Mouse (Mus musculus) kidney, embryonic 14.5 days (tissue): ENCODE data around the gene Dnpep. TPM values are rescaled to one million over a fixed set of nuclear protein-coding genes. Genes with fewer than 3 reads are reported as not detected.

Experiments
- ATAC-seq: fragments of 200-750 bp; cut with Nextera tagmentation; 2 replicates; pipeline ENCODE4 v1.8.0; 2017; ENCODE audit warnings: moderate number of reproducible peaks, mild to moderate bottlenecking, moderate TSS enrichment, moderate library complexity; ENCODE audit not compliant: low FRiP score, low TSS enrichment
- H3K27ac ChIP-seq: fragments of 300-500 bp; sonication (generic); 2 replicates; pipeline ENCODE4 v1.5.1; 2014; ENCODE audit warnings: low read depth, mild to moderate bottlenecking, low read length, moderate library complexity, mixed read lengths
- H3K27me3 ChIP-seq: fragments of 300-500 bp; sonication (generic); 2 replicates; pipeline ENCODE4 v1.6.1; 2014; ENCODE audit warnings: mild to moderate bottlenecking, low read length; ENCODE audit not compliant: control insufficient read depth, insufficient read depth
- H3K36me3 ChIP-seq: fragments of 300-500 bp; sonication (generic); 2 replicates; pipeline ENCODE4 v1.6.1; 2014; ENCODE audit warnings: low read length, mixed read lengths; ENCODE audit not compliant: control insufficient read depth, insufficient read depth
- H3K4me1 ChIP-seq: fragments of 300-500 bp; sonication (generic); 2 replicates; pipeline ENCODE4 v1.6.1; 2014; ENCODE audit warnings: low read length, mixed read lengths; ENCODE audit not compliant: control insufficient read depth, insufficient read depth
- H3K4me2 ChIP-seq: fragments of 300-500 bp; sonication (generic); replicated peaks from 2 replicates; pipeline ENCODE4 v1.6.1; 2014; ENCODE audit warnings: low read depth, mild to moderate bottlenecking, low read length
- H3K4me3 ChIP-seq: fragments of 300-500 bp; sonication (generic); 2 replicates; pipeline ENCODE4 v1.5.1; 2014; ENCODE audit warnings: mild to moderate bottlenecking, low read length
- H3K9ac ChIP-seq: fragments of 300-500 bp; sonication (generic); 2 replicates; pipeline ENCODE4 v1.6.1; 2014; ENCODE audit warnings: low read depth, mild to moderate bottlenecking, low read length, moderate library complexity
- H3K9me3 ChIP-seq: fragments of 300-500 bp; sonication (generic); 2 replicates; pipeline ENCODE4 v1.6.1; 2016; ENCODE audit warnings: low read length; ENCODE audit not compliant: control insufficient read depth
- WGBS: fragments of 180-500 bp; shearing (Covaris S2); extraction: QIAGEN DNeasy Blood & Tissue Kit; methylation state at CpG from one replicate; pipeline ENCODE4 v1.1.7; 2014; 5-methylcytosine and 5-hydroxymethylcytosine counted together
- polyA plus RNA-seq: library from polyadenylated mRNA; unstranded; fragments of >200 nt; fragmentation: Nextera tagmentation; extraction: Ambion mirVana; gene quantifications from 2 replicates; pipeline ENCODE4 v1.2.1, GENCODE M21; 2014

The Dnpep gene
- polyA plus RNA-seq = 146 and 150 TPM in 2 replicates

GRCm38 (mm10) chr1:75317241-75318201 lies at the start of gene Dnpep:
TSS of gene Dnpep (minus strand) at chr1:75317990.
- Histone ChIP-seq H3K27ac (peak within 1 kb of the TSS; percentile 83), H3K4me3 (peak within 1 kb of the TSS; percentile 57), H3K4me2 (peak within 1 kb of the TSS; percentile 85), H3K27me3 (no peaks in the 10 kb centered on the region), H3K36me3 (peaks cover 30% of the 10 kb centered on the region), H3K9ac (peak within 1 kb of the TSS; percentile 73), H3K4me1 (peaks cover 7% of the 10 kb centered on the region; the same call in 1 of the 2 replicates), H3K9me3 (no peaks in the 10 kb centered on the region)
- ATAC-seq = peak; percentile 98
- WGBS = under 1% methylated on average over 90 of the region's 92 CpGs

DNA sequence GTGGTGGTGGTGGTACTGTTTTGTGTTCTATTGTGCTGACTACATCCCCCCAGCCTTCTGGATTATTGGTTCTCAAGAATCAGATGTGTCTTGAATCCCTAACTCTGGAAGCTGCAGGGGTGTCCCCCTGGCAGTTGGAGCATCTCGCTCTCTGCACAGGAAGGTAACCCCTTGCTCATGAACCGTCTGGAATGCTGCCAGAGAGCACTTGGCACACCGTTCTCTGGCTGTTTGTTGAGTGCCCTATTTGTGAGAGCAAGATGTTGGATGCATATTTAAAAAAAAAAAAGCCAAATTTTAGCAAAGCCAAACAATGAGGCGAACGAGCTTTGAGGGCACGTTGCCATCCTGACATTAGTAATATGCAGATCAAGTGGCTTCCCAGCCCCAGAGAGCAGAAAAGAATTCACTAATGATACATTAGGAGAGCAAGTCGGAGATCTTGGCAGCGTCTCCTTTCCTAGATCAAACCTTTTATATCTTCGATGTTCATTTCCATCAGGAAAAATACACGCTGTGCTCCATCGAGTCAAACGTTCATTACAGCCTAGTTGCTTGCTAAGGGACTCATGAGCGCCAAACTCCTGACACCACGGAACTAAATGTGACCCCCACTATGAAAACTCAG lies 47.8 kb upstream of the Dnpep start:
- WGBS = 89% methylated on average over 14 of the region's 14 CpGs
- no peak for ATAC-seq
- H3K4me1 ChIP-seq = peaks cover 8% of the 10 kb centered on the region
- no peak overlapping the region for H3K27ac ChIP-seq
- no peak overlapping the region for H3K4me2 ChIP-seq
- no peak overlapping the region for H3K9ac ChIP-seq
- no peak overlapping the region for H3K4me3 ChIP-seq
- H3K9me3 ChIP-seq = no peaks in the 10 kb centered on the region
- H3K27me3 ChIP-seq = 0 out of 2 replicates have a peak, but pooled peaks cover 4% of the 10 kb centered on the region
- no peaks in the 10 kb centered on the region for H3K36me3 ChIP-seq

DNA sequence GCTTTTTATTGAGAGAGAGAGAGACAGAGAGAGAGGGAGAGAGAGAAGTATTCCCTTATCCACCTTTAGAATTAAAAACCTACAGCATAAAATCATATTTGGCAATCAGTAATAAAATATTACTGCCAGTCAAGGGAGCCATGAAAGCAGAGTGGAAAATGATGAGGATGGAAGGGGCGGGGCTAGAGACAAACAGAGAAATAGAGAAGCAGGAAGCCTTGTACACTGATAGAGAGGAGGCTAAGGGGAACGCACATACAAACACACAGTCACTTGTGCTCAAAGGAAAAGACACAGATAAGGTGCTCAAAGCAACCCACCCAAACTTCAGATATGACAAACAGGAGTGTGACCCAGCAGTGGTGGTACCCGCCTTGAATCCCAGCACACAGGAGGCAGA lies 46.1 kb upstream of the Dnpep start:
- Histone ChIP-seq H3K4me2 (no peak overlapping the region), H3K4me3 (no peak overlapping the region), H3K36me3 (no peaks in the 10 kb centered on the region), H3K9ac (no peak overlapping the region), H3K27ac (no peak overlapping the region), H3K27me3 (peaks cover 5% of the 10 kb centered on the region; the same call in 1 of the 2 replicates), H3K4me1 (peaks cover 17% of the 10 kb centered on the region), H3K9me3 (no peaks in the 10 kb centered on the region)
- WGBS = 90% methylated on average over 3 of the region's 3 CpGs
- ATAC-seq = no peak

GRCm38 (mm10) chr1:75361750-75362149 lies 44.0 kb upstream of the Dnpep start:
- H3K27me3 ChIP-seq = peaks cover 5% of the 10 kb centered on the region; the same call in 1 of the 2 replicates

GRCm38 (mm10) chr1:75361123-75361522 lies 43.3 kb upstream of the Dnpep start:
- H3K4me3 ChIP-seq = peak overlapping the region; percentile 39
- no peaks in the 10 kb centered on the region for H3K9me3 ChIP-seq
- H3K27ac ChIP-seq = no peak overlapping the region
- no peak overlapping the region for H3K9ac ChIP-seq
- peaks cover 22% of the 10 kb centered on the region for H3K4me1 ChIP-seq
- no peaks in the 10 kb centered on the region for H3K36me3 ChIP-seq
- H3K27me3 ChIP-seq = peaks cover 5% of the 10 kb centered on the region; the same call in 1 of the 2 replicates
- peak overlapping the region; percentile 59 for H3K4me2 ChIP-seq
- WGBS = 39% methylated on average over 4 of the region's 4 CpGs
- ATAC-seq = no peak

More at GRCm38 (mm10) chr1:75361750-75362149, 44.0 kb upstream of the Dnpep start:
- H3K36me3 ChIP-seq = no peaks in the 10 kb centered on the region
- H3K4me3 ChIP-seq = no peak overlapping the region; the same call in 1 of the 2 replicates
- no peak for ATAC-seq
- H3K4me2 ChIP-seq = peak overlapping the region; percentile 59; the same call in 1 of the 2 replicates
- 35% methylated on average over 4 of the region's 4 CpGs for whole genome bisulfite sequencing
- no peaks in the 10 kb centered on the region for H3K9me3 ChIP-seq
- H3K9ac ChIP-seq = no peak overlapping the region
- peaks cover 22% of the 10 kb centered on the region for H3K4me1 ChIP-seq
- H3K27ac ChIP-seq = no peak overlapping the region

DNA sequence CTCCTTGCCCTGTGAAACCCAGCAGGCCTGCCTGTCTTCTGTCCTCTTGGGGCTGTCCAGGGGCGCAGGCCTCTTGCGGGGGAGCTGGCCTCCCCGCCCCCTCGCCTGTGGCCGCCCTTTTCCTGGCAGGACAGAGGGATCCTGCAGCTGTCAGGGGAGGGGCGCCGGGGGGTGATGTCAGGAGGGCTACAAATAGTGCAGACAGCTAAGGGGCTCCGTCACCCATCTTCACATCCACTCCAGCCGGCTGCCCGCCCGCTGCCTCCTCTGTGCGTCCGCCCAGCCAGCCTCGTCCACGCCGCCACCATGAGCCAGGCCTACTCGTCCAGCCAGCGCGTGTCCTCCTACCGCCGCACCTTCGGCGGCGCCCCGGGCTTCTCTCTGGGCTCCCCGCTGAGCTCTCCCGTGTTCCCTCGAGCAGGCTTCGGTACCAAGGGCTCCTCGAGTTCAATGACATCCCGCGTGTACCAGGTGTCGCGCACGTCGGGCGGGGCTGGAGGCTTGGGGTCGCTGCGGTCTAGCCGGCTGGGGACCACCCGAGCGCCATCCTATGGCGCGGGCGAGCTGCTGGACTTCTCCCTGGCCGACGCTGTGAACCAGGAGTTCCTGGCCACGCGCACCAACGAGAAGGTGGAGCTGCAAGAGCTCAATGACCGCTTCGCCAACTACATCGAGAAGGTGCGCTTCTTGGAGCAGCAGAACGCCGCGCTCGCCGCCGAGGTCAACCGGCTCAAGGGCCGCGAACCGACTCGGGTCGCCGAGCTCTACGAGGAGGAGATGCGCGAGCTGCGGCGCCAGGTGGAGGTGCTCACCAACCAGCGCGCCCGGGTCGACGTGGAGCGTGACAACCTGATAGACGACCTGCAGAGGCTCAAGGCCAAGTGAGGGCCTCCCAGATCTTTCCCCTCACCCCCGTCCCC lies 42.6 kb upstream of the Dnpep start, which contains the start of gene Des:
Gene Des (plus strand): TSS at position 218 of the 920 bp plus-strand sequence.
- H3K27ac ChIP-seq = peak within 1 kb of the TSS; percentile 32; the same call in 1 of the 2 replicates
- peaks cover 5% of the 10 kb centered on the region; the same call in 1 of the 2 replicates for H3K27me3 ChIP-seq
- H3K36me3 ChIP-seq = no peaks in the 10 kb centered on the region
- ATAC-seq = peak; percentile 83
- H3K4me2 ChIP-seq = peak within 1 kb of the TSS; percentile 59
- peak within 1 kb of the TSS; percentile 55 for H3K9ac ChIP-seq
- peak within 1 kb of the TSS; percentile 39 for H3K4me3 ChIP-seq
- H3K4me1 ChIP-seq = peaks cover 22% of the 10 kb centered on the region
- 1% methylated on average over 80 of the region's 80 CpGs for WGBS
- H3K9me3 ChIP-seq = no peaks in the 10 kb centered on the region

- Histone ChIP-seq H3K9ac (no peak overlapping the region), H3K4me1 (peaks cover 22% of the 10 kb centered on the region), H3K4me3 (no peak overlapping the region), H3K27me3 (peaks cover 5% of the 10 kb centered on the region; the same call in 1 of the 2 replicates), H3K27ac (peak overlapping the region; percentile 32; the same call in 1 of the 2 replicates), H3K9me3 (no peaks in the 10 kb centered on the region), H3K4me2 (no peak overlapping the region), H3K36me3 (no peaks in the 10 kb centered on the region)
- ATAC-seq = no peak
- 37% methylated on average over 13 of the region's 13 CpGs for WGBS
These were observed 41.6 kb upstream of the Dnpep start for GRCm38 (mm10) chr1:75359346-75359745.

GRCm38 (mm10) chr1:75358009-75358408 lies 40.2 kb upstream of the Dnpep start:
- peaks cover 5% of the 10 kb centered on the region; the same call in 1 of the 2 replicates for H3K27me3 ChIP-seq
- no peaks in the 10 kb centered on the region for H3K9me3 ChIP-seq
- no peak for ATAC-seq
- H3K27ac ChIP-seq = no peak overlapping the region
- no peaks in the 10 kb centered on the region for H3K36me3 ChIP-seq
- H3K4me3 ChIP-seq = no peak overlapping the region
- no peak overlapping the region for H3K4me2 ChIP-seq
- H3K9ac ChIP-seq = no peak overlapping the region
- 52% methylated on average over 4 of the region's 4 CpGs for WGBS
- H3K4me1 ChIP-seq = peaks cover 22% of the 10 kb centered on the region
